Comparison of ENCODE assay signal across 7 mouse cellular contexts in the genomic region with DNA sequence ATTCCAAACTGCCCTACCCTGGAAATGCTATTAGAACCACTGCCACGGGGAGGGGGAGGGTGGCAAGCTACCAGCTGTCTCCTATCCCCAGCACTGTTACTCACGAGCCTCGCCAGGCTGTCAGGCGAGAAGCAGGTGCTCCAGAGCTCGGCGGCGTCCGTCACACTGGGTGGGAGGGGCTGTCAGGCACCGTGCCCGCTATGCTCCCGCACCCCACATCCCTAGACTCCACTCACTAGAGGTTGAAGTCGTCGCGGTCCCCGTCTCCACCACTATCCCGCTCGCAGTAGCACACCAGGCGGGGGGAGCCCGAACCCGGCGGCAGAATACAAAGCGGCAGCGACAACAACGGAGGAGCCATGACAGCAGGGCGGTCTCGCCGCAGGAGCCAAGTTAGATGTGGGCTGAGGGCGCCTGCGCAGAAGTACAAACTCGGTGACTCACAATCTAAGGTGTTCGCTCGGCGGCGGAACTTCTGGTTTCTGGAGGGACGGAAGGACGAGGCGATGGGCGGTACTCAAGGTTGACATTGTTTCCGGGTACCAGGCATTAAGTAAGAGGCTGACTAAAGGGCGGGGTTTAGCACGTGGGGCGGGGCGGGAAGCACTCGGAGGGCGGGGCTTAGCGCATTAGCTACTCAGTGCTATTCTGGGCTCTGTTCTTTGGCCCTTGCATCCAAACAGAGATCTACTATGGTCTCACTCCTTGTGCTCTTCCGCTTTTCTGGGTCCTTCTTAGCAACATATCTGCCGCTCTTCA. TPM values are rescaled to one million over a fixed set of nuclear protein-coding genes. Genes with fewer than 3 reads are reported as not detected.
DNase-seq lines count a peak whose midpoint lies in the region; ATAC-seq lines count a peak whose summit lies in the region.

A gene (minus strand): TSS at position 544 of the 759 bp plus-strand sequence.

- DNase-seq in adrenal gland, postnatal 14 days = peak; percentile 95
- peak; percentile 94 for DNase-seq in embryonic facial prominence, embryonic 11.5 days (ENCODE audit: low spot score)
- DNase-seq in kidney, adult 11 months = peak; percentile 98
- DNase-seq in limb, embryonic 10.5 days (ENCODE audit: low spot score) = peak; percentile 89
- peak; percentile 82 for DNase-seq in spleen, adult 12 weeks (ENCODE audit: low spot score)

- peak within 1 kb of the TSS; percentile 43 for H3K27ac ChIP-seq in embryonic facial prominence, embryonic 11.5 days (replicated peaks; ENCODE audit: low read depth, low read length)
- H3K27ac ChIP-seq in limb, embryonic 10.5 days = peak within 1 kb of the TSS; percentile 85
- peak within 1 kb of the TSS; percentile 96 for H3K27ac ChIP-seq in midbrain, embryonic 13.5 days

- H3K9me3 ChIP-seq in embryonic facial prominence, embryonic 11.5 days (replicated peaks; ENCODE audit: control insufficient read depth, low read length) = no peaks in the 10 kb centered on the region
- H3K9me3 ChIP-seq in limb, embryonic 10.5 days (replicated peaks) = no peaks in the 10 kb centered on the region
- no peaks in the 10 kb centered on the region for H3K9me3 ChIP-seq in midbrain, embryonic 13.5 days

- WGBS in embryonic facial prominence, embryonic 11.5 days = under 1% methylated on average over 48 of the region's 48 CpGs
- WGBS in limb, embryonic 10.5 days = under 1% methylated on average over 48 of the region's 48 CpGs
- under 1% methylated on average over 48 of the region's 48 CpGs for WGBS in midbrain, embryonic 13.5 days

- no peaks in the 10 kb centered on the region for H3K4me1 ChIP-seq in embryonic facial prominence, embryonic 11.5 days (ENCODE audit: control insufficient read depth, insufficient read depth, low read length)
- peaks cover 22% of the 10 kb centered on the region for H3K4me1 ChIP-seq in limb, embryonic 10.5 days
- H3K4me1 ChIP-seq in midbrain, embryonic 13.5 days (replicated peaks) = peaks cover 30% of the 10 kb centered on the region

- no peaks in the 10 kb centered on the region; the same call in 1 of the 2 replicates for H3K36me3 ChIP-seq in embryonic facial prominence, embryonic 11.5 days (replicated peaks; ENCODE audit: control insufficient read depth, insufficient read depth, low read depth, low read length)
- peaks cover 8% of the 10 kb centered on the region; the same call in 1 of the 2 replicates for H3K36me3 ChIP-seq in limb, embryonic 10.5 days
- peaks cover 23% of the 10 kb centered on the region for H3K36me3 ChIP-seq in midbrain, embryonic 13.5 days

- H3K9ac ChIP-seq in embryonic facial prominence, embryonic 11.5 days (replicated peaks; ENCODE audit: low read length) = peak within 1 kb of the TSS; percentile 66
- peak within 1 kb of the TSS; percentile 83 for H3K9ac ChIP-seq in midbrain, embryonic 13.5 days (replicated peaks)

- no peaks in the 10 kb centered on the region for H3K27me3 ChIP-seq in embryonic facial prominence, embryonic 11.5 days (ENCODE audit: control insufficient read depth, insufficient read depth, low read length)
- no peaks in the 10 kb centered on the region for H3K27me3 ChIP-seq in limb, embryonic 10.5 days (ENCODE audit: low read depth, poor library complexity, severe bottlenecking)
- H3K27me3 ChIP-seq in midbrain, embryonic 13.5 days = no peaks in the 10 kb centered on the region

- H3K4me2 ChIP-seq in embryonic facial prominence, embryonic 11.5 days (ENCODE audit: low read depth, low read length) = peak within 1 kb of the TSS; percentile 67
- peak within 1 kb of the TSS; percentile 94 for H3K4me2 ChIP-seq in midbrain, embryonic 13.5 days (replicated peaks)

- peak; percentile 80 for ATAC-seq in embryonic facial prominence, embryonic 11.5 days (replicated peaks; ENCODE audit: insufficient number of reproducible peaks, low FRiP score, low TSS enrichment, low read depth)
- peak; percentile 83 for ATAC-seq in granulocyte monocyte progenitor cell, adult 5-6 weeks (replicated peaks; ENCODE audit: poor library complexity, severe bottlenecking)
- peak; percentile 88 for ATAC-seq in midbrain, embryonic 13.5 days

- H3K4me3 ChIP-seq in embryonic facial prominence, embryonic 11.5 days (ENCODE audit: low read depth, low read length) = peak within 1 kb of the TSS; percentile 48
- peak within 1 kb of the TSS; percentile 82 for H3K4me3 ChIP-seq in limb, embryonic 10.5 days
- peak within 1 kb of the TSS; percentile 72 for H3K4me3 ChIP-seq in midbrain, embryonic 13.5 days (replicated peaks)

RNA-seq across cellular contexts. Expression of the gene that starts here (rescaled TPM):
- total RNA-seq in adrenal gland, postnatal 14 days (2021) = 36.2 and 42.6 TPM in 2 replicates
- 12.4 and 14.3 TPM in 2 replicates for polyA plus RNA-seq in embryonic facial prominence, embryonic 11.5 days (2014; fragmentation: Nextera tagmentation; extraction: Ambion mirVana)
- 29.1 and 39.4 TPM in 2 replicates for total RNA-seq in granulocyte monocyte progenitor cell, adult 5-6 weeks (2014; fragmentation: Nextera tagmentation)
- 20.2 and 32.5 TPM in 2 replicates for total RNA-seq in granulocyte monocyte progenitor cell, adult 5-6 weeks (2017)
- polyA plus RNA-seq in limb, embryonic 10.5 days (2016; fragmentation: Nextera tagmentation; extraction: Ambion mirVana) = 10.0 and 14.6 TPM in 2 replicates
- 85.7 and 92.1 TPM in 2 replicates for polyA plus RNA-seq in midbrain, embryonic 13.5 days (2015; fragmentation: Nextera tagmentation; extraction: Ambion mirVana)

Comparison
In these comparisons a context has a peak if more than half of its experiments do, and no peak if none do; other contexts are left out.
1. Peak in every context shown above with its lines: DNase-seq, ATAC-seq, H3K4me3 ChIP-seq and H3K27ac ChIP-seq.
2. H3K27ac ChIP-seq: peak in every context shown above with its lines; median percentile 96 in midbrain, embryonic 13.5 days; 85 in limb, embryonic 10.5 days; 43 in embryonic facial prominence, embryonic 11.5 days.